Mouse (Mus musculus): ENCODE measurements around the gene Hnf1b. TPM values are rescaled to one million over a fixed set of nuclear protein-coding genes. Genes with fewer than 3 reads are reported as not detected.

Gene Hnf1b
- polyA plus RNA-seq, 1 experiment from 2014 or later = not detected

DNA sequence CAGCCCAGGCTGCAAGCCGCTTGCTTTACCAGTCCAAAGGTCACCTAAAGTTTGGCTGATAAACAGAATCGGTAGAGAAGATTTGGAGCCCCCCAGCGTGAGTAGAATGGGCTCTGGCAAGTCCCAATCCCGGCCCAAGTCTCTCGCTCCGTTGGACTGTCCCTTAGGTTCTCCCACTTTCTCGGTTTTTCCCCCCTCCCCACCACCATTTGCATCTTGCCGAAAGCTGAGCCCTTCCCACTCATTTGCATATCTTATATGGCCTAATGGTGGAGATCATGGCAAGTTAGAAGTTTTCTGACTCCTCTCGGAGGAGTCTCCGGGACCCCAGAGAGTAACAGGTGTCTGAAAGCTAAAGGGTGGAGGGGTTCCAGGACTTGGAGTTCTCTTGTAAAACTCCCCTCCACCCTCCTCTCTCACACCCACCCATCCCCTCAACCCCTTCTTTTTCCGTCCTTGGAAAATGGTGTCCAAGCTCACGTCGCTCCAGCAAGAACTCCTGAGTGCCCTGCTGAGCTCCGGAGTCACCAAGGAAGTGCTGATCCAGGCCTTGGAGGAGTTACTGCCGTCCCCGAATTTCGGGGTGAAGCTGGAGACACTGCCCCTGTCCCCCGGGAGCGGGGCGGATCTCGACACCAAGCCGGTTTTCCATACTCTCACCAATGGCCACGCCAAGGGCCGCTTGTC lies 866 bp downstream of the Hnf1b start:
- Histone ChIP-seq H3K9me3 (ENCODE audit: control insufficient read depth, low read length) (no peaks in the 10 kb centered on the region), H3K9ac (ENCODE audit: low read length) (no peak overlapping the region), H3K4me3 (ENCODE audit: low read depth, low read length) (no peak overlapping the region), H3K27ac (ENCODE audit: low read depth, low read length) (no peak overlapping the region), H3K4me2 (ENCODE audit: low read depth, low read length, severe bottlenecking) (no peak overlapping the region; the same call in 1 of the 2 replicates), H3K4me1 (replicated peaks; ENCODE audit: control insufficient read depth, insufficient read depth, low read length) (peaks cover 20% of the 10 kb centered on the region), H3K36me3 (ENCODE audit: control insufficient read depth, insufficient read depth, low read length) (no peaks in the 10 kb centered on the region), H3K27me3 (ENCODE audit: control insufficient read depth, insufficient read depth, low read length) (peaks cover 63% of the 10 kb centered on the region)
- DNase-seq (ENCODE audit: low spot score) (no peak), ATAC-seq (replicated peaks; ENCODE audit: low FRiP score) (no peak)
- under 1% methylated on average over 24 of the region's 24 CpGs for WGBS

DNA sequence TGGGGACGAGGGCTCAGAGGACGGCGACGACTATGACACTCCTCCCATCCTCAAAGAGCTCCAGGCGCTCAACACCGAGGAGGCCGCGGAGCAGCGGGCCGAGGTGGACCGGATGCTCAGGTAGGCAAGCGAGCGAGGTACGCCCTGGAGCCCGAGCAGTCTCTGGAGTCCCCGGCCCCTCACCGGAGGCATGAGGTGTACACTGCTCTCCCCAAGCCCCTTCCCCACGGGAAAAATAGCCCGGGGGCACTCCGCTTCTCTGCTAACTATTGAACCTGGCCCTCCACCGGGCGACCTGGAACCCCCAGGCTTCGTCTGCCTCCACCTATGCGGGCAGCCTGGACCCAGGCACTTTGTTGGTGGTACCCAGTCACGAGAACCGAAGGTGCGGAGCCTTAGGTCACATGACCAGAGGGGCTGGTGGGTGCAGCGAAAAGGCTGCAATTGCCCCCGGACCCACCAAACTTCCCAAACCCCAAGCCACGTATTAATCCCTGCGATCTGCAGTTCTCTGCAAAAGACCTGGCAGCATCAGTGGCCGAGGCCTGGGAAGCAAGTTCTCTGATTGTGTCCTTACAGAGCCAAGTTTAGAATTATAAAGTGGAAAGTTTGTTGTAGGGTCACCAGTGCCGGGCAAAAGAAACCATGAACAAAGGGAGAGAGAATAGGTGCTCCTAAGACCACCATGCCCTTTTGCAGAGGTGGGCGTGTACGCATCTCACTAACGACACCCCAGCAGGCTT lies 1.6 kb downstream of the Hnf1b start:
- ATAC-seq (replicated peaks; ENCODE audit: low FRiP score) (no peak), DNase-seq (ENCODE audit: low spot score) (peak; percentile 62)
- H3K9me3 ChIP-seq (ENCODE audit: control insufficient read depth, low read length) = no peaks in the 10 kb centered on the region
- H3K27ac ChIP-seq (ENCODE audit: low read depth, low read length) = no peak overlapping the region
- H3K36me3 ChIP-seq (ENCODE audit: control insufficient read depth, insufficient read depth, low read length) = no peaks in the 10 kb centered on the region
- no peak overlapping the region; the same call in 1 of the 2 replicates for H3K4me2 ChIP-seq (ENCODE audit: low read depth, low read length, severe bottlenecking)
- no peak overlapping the region for H3K9ac ChIP-seq (ENCODE audit: low read length)
- H3K4me3 ChIP-seq (ENCODE audit: low read depth, low read length) = 0 out of 2 replicates have a peak overlapping the region, but pooled peaks have one; percentile 4
- under 1% methylated on average over 36 of the region's 36 CpGs for WGBS
- peaks cover 70% of the 10 kb centered on the region for H3K27me3 ChIP-seq (ENCODE audit: control insufficient read depth, insufficient read depth, low read length)
- peaks cover 20% of the 10 kb centered on the region for H3K4me1 ChIP-seq (replicated peaks; ENCODE audit: control insufficient read depth, insufficient read depth, low read length)

DNA sequence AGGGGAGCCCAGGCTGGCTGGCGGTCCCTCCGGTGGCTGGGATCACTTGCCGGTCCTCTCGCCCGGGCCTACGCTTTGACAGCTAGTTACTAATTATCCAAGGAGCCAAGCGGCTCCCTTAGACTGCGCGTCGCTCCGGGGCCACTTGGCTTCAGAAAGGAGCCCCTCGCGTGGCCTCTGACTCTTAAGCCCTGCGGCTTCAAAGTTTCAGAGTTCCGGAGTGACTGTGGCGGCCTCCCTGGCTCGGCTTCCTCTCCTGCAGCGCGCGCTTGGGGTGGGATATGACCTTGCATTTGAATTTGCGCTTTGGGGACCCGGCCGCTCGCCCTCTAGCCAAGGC lies 2.1 kb downstream of the Hnf1b start:
- Histone ChIP-seq H3K9me3 (ENCODE audit: control insufficient read depth, low read length) (no peaks in the 10 kb centered on the region), H3K36me3 (ENCODE audit: control insufficient read depth, insufficient read depth, low read length) (no peaks in the 10 kb centered on the region), H3K4me1 (replicated peaks; ENCODE audit: control insufficient read depth, insufficient read depth, low read length) (peaks cover 20% of the 10 kb centered on the region), H3K9ac (ENCODE audit: low read length) (no peak overlapping the region), H3K4me2 (ENCODE audit: low read depth, low read length, severe bottlenecking) (no peak overlapping the region), H3K27ac (ENCODE audit: low read depth, low read length) (no peak overlapping the region), H3K27me3 (ENCODE audit: control insufficient read depth, insufficient read depth, low read length) (peaks cover 74% of the 10 kb centered on the region), H3K4me3 (ENCODE audit: low read depth, low read length) (no peak overlapping the region)
- no peak for ATAC-seq (replicated peaks; ENCODE audit: low FRiP score)
- peak; percentile 68 for DNase-seq (ENCODE audit: low spot score)
- under 1% methylated on average over 24 of the region's 24 CpGs for WGBS

DNA sequence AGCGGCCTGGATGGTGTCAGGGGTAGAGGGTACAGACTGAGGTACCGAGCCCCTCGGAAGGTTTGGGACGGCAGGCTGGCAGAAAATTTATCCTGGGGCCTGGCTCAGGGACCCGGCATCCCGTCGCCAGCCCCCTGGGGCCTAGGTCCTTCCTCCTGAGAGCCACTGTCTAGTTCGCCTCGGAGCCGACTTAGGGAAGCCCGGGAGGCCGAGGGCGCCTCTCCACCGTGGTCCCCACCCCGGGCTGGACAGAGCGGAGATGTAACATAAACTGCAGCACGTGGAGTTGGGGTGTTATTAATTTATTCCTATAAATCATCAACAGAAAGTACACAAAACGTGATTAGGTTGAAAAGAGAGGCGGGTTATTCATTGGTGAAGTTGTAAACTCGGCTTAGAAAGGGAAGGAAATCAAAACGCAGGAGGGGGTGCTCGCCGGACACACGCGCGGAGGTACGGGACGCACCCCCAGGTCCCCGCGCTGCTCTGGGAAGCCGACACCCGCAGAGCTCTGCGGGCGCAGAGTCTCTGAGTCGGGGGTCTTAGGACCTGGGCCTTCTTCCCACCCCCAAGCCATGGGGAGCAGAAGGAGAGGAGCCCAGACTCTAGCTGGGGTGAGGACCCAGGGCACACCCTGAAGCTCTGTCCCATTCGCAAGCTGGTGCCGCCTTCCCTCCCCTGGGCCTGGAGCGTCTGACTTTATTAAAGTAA lies 2.8 kb downstream of the Hnf1b start:
- ATAC-seq (replicated peaks; ENCODE audit: low FRiP score) = no peak

DNA sequence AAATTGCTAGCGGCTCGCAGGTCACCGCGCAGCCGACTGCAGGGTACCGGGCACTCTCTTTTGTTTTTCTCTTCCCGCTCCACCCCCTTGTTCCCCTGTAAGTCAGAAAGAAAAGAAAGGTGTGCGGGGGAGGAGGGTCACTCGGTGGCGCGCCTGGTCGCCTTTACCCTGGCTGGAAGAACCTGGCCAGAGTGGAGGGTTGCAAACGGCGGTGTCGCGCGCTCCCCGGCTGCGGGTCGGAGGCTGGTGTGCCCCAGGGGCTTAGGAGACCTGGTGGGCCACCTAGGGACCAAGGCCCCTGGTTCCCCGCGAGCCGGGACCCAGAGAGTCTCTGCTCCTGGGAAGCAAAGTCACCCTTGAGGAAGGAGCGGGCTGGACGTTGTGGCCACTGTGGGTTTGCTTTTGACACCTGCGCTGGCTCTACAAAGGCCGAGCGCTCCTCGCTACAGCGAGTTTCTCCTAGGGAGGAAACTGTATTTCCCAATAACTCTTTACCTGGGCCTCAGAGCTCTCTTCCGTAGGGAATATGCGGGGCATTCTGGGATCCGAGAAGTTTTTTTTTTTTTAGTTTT lies 3.4 kb downstream of the Hnf1b start:
- ATAC-seq (replicated peaks; ENCODE audit: low FRiP score) = no peak
- H3K9ac ChIP-seq (ENCODE audit: low read length) = no peak overlapping the region
- peak; percentile 55 for DNase-seq (ENCODE audit: low spot score)
- no peak overlapping the region for H3K4me2 ChIP-seq (ENCODE audit: low read depth, low read length, severe bottlenecking)
- peaks cover 20% of the 10 kb centered on the region for H3K4me1 ChIP-seq (replicated peaks; ENCODE audit: control insufficient read depth, insufficient read depth, low read length)
- H3K27ac ChIP-seq (ENCODE audit: low read depth, low read length) = no peak overlapping the region
- no peak overlapping the region for H3K4me3 ChIP-seq (ENCODE audit: low read depth, low read length)
- WGBS = under 1% methylated on average over 33 of the region's 33 CpGs
- H3K9me3 ChIP-seq (ENCODE audit: control insufficient read depth, low read length) = no peaks in the 10 kb centered on the region
- peaks cover 73% of the 10 kb centered on the region for H3K27me3 ChIP-seq (ENCODE audit: control insufficient read depth, insufficient read depth, low read length)
- no peaks in the 10 kb centered on the region for H3K36me3 ChIP-seq (ENCODE audit: control insufficient read depth, insufficient read depth, low read length)

More for the DNA sequence above, 2.8 kb downstream of the Hnf1b start:
- under 1% methylated on average over 38 of the region's 38 CpGs for WGBS
- H3K4me2 ChIP-seq (ENCODE audit: low read depth, low read length, severe bottlenecking) = no peak overlapping the region
- H3K9ac ChIP-seq (ENCODE audit: low read length) = no peak overlapping the region
- H3K36me3 ChIP-seq (ENCODE audit: control insufficient read depth, insufficient read depth, low read length) = no peaks in the 10 kb centered on the region
- no peak overlapping the region for H3K27ac ChIP-seq (ENCODE audit: low read depth, low read length)
- DNase-seq (ENCODE audit: low spot score) = peak; percentile 62
- peaks cover 20% of the 10 kb centered on the region for H3K4me1 ChIP-seq (replicated peaks; ENCODE audit: control insufficient read depth, insufficient read depth, low read length)
- H3K4me3 ChIP-seq (ENCODE audit: low read depth, low read length) = no peak overlapping the region
- H3K9me3 ChIP-seq (ENCODE audit: control insufficient read depth, low read length) = no peaks in the 10 kb centered on the region
- H3K27me3 ChIP-seq (ENCODE audit: control insufficient read depth, insufficient read depth, low read length) = peaks cover 74% of the 10 kb centered on the region

DNA sequence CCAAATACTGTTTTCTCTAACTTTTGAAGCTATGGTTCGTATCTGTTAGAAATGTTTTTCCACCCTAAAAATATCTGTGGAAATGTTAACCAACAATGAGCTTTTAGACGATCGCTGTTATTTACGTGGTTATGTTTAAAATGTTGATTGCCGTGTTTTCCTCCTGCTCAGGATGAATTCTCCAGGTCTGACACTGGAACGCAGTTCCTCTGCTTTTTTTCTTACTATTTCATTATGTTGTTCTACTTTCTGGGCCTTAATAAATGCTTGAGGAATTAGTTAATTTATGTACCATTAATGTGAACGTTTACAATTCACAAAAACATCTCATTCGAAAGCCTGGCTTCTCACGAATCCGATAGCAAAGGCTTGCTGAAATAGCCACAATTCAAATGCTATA lies 4.2 kb downstream of the Hnf1b start:
- Histone ChIP-seq H3K4me2 (ENCODE audit: low read depth, low read length, severe bottlenecking) (no peak overlapping the region), H3K4me1 (replicated peaks; ENCODE audit: control insufficient read depth, insufficient read depth, low read length) (peaks cover 20% of the 10 kb centered on the region), H3K9ac (ENCODE audit: low read length) (no peak overlapping the region), H3K36me3 (ENCODE audit: control insufficient read depth, insufficient read depth, low read length) (no peaks in the 10 kb centered on the region), H3K27ac (ENCODE audit: low read depth, low read length) (no peak overlapping the region), H3K27me3 (ENCODE audit: control insufficient read depth, insufficient read depth, low read length) (peaks cover 71% of the 10 kb centered on the region), H3K9me3 (ENCODE audit: control insufficient read depth, low read length) (no peaks in the 10 kb centered on the region), H3K4me3 (ENCODE audit: low read depth, low read length) (no peak overlapping the region)
- ATAC-seq (replicated peaks; ENCODE audit: low FRiP score) (no peak), DNase-seq (ENCODE audit: low spot score) (no peak)
- 9% methylated on average over 10 of the region's 10 CpGs for WGBS

DNA sequence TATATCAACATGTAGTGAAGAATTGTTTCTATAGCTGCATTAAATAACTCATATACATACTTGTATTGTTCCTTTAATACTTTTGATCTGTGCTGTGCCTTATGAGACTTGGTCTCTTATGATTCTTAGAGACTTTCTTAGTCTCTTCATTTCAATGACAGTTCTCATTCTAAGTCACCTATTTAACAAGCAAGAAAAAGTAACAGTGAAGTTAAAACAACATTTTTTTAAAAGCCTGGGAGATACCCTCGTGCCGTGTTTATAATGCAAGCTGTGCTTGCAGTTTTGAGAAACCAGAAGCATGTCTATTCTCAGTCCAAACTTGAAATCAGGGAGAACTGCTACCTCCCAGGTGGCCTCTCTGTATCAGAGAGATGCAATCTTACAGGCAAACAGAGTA lies 4.8 kb downstream of the Hnf1b start:
- Histone ChIP-seq H3K27ac (ENCODE audit: low read depth, low read length) (no peak overlapping the region), H3K27me3 (ENCODE audit: control insufficient read depth, insufficient read depth, low read length) (peaks cover 66% of the 10 kb centered on the region), H3K4me3 (ENCODE audit: low read depth, low read length) (no peak overlapping the region), H3K4me2 (ENCODE audit: low read depth, low read length, severe bottlenecking) (no peak overlapping the region), H3K9ac (ENCODE audit: low read length) (no peak overlapping the region), H3K9me3 (ENCODE audit: control insufficient read depth, low read length) (no peaks in the 10 kb centered on the region), H3K36me3 (ENCODE audit: control insufficient read depth, insufficient read depth, low read length) (no peaks in the 10 kb centered on the region), H3K4me1 (replicated peaks; ENCODE audit: control insufficient read depth, insufficient read depth, low read length) (peaks cover 20% of the 10 kb centered on the region)
- ATAC-seq (replicated peaks; ENCODE audit: low FRiP score) (no peak), DNase-seq (ENCODE audit: low spot score) (no peak)
- WGBS = 5% methylated on average over 2 of the region's 2 CpGs

DNA sequence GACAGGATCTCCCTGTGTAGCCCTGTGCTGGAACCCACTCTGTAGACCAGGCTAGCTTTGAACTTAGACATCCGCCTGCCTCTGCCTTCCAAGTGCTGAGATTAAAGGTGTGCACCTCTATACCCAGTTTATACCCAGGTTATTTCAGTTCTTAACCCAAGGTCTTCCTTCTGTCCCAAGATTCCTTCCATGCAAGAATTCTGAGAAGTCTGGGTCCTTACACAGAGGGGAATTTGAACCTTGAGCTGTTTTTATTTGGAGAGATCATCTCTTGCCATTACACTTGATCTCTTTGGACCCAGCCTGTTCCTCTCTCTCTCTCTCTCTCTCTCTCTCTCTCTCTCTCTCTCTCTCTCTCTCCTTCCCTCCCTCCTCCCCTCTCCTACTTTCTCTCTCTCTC lies 7.4 kb downstream of the Hnf1b start:
- no peaks in the 10 kb centered on the region for H3K9me3 ChIP-seq (ENCODE audit: control insufficient read depth, low read length)
- no peak for DNase-seq (ENCODE audit: low spot score)
- no peak overlapping the region for H3K4me3 ChIP-seq (ENCODE audit: low read depth, low read length)
- H3K27me3 ChIP-seq (ENCODE audit: control insufficient read depth, insufficient read depth, low read length) = peaks cover 41% of the 10 kb centered on the region
- H3K4me1 ChIP-seq (replicated peaks; ENCODE audit: control insufficient read depth, insufficient read depth, low read length) = peaks cover 7% of the 10 kb centered on the region
- no peaks in the 10 kb centered on the region for H3K36me3 ChIP-seq (ENCODE audit: control insufficient read depth, insufficient read depth, low read length)
- no peak overlapping the region for H3K27ac ChIP-seq (ENCODE audit: low read depth, low read length)
- 79% methylated on average over 1 of the region's 1 CpGs for WGBS
- no peak for ATAC-seq (replicated peaks; ENCODE audit: low FRiP score)
- H3K9ac ChIP-seq (ENCODE audit: low read length) = no peak overlapping the region
- H3K4me2 ChIP-seq (ENCODE audit: low read depth, low read length, severe bottlenecking) = no peak overlapping the region

Measured in forebrain, embryonic 11.5 days (tissue).